Mouse (Mus musculus) neural tube, embryonic 14.5 days (tissue): Measurements from ENCODE around the gene St3gal2. TPM values are rescaled to one million over a fixed set of nuclear protein-coding genes. Genes with fewer than 3 reads are reported as not detected.

Experiments
- ATAC-seq: fragments of 200-750 bp; cut with Nextera tagmentation; 2 replicates; pipeline ENCODE4 v1.8.0; 2017; ENCODE audit warnings: low read depth, mild to moderate bottlenecking, moderate TSS enrichment, moderate library complexity
- H3K27ac ChIP-seq: fragments of 300-500 bp; sonication (generic); 2 replicates; pipeline ENCODE4 v1.5.1; 2014; ENCODE audit warnings: low read depth, mild to moderate bottlenecking, control low read depth, low read length, moderate library complexity, mixed read lengths
- H3K27me3 ChIP-seq: fragments of 300-500 bp; sonication (generic); 2 replicates; pipeline ENCODE4 v1.6.1; 2014; ENCODE audit warnings: low read length; ENCODE audit not compliant: control insufficient read depth, insufficient read depth
- H3K36me3 ChIP-seq: fragments of 300-500 bp; sonication (generic); 2 replicates; pipeline ENCODE4 v1.6.1; 2014; ENCODE audit warnings: low read length, mixed read lengths; ENCODE audit not compliant: control insufficient read depth, insufficient read depth
- H3K4me1 ChIP-seq: fragments of 300-500 bp; sonication (generic); 2 replicates; pipeline ENCODE4 v1.6.1; 2014; ENCODE audit warnings: low read length; ENCODE audit not compliant: control insufficient read depth, insufficient read depth
- H3K4me2 ChIP-seq: fragments of 300-500 bp; sonication (generic); 2 replicates; pipeline ENCODE4 v1.6.1; 2014; ENCODE audit warnings: mild to moderate bottlenecking, low read depth, low read length, control low read depth
- H3K4me3 ChIP-seq: fragments of 300-500 bp; sonication (generic); 2 replicates; pipeline ENCODE4 v1.5.1; 2014; ENCODE audit warnings: low read depth, low read length, control low read depth, mixed read lengths
- H3K9ac ChIP-seq: fragments of 300-500 bp; sonication (generic); replicated peaks from 2 replicates; pipeline ENCODE4 v1.6.1; 2014; ENCODE audit warnings: low read depth, mild to moderate bottlenecking, control low read depth, low read length, mixed read lengths
- H3K9me3 ChIP-seq: fragments of 300-500 bp; sonication (generic); 2 replicates; pipeline ENCODE4 v1.6.1; 2016; ENCODE audit warnings: low read length; ENCODE audit not compliant: control insufficient read depth
- WGBS: fragments of 180-500 bp; shearing (Covaris S2); extraction: QIAGEN DNeasy Blood & Tissue Kit; methylation state at CpG from one replicate; pipeline ENCODE4 v1.1.7; 2014; 5-methylcytosine and 5-hydroxymethylcytosine counted together
- polyA plus RNA-seq: library from polyadenylated mRNA; unstranded; fragments of >200 nt; fragmentation: Nextera tagmentation; extraction: Ambion mirVana; gene quantifications from 2 replicates; pipeline ENCODE4 v1.2.1, GENCODE M21; 2014

Gene St3gal2
- 12.7 and 15.0 TPM in 2 replicates for polyA plus RNA-seq

- peak within 1 kb of the TSS; percentile 73 for H3K4me3 ChIP-seq
- H3K9me3 ChIP-seq, result no peaks in the 10 kb centered on the region
- H3K9ac ChIP-seq, result peak within 1 kb of the TSS; percentile 90
- peak within 1 kb of the TSS; percentile 68 for H3K4me2 ChIP-seq
- peaks cover 16% of the 10 kb centered on the region for H3K4me1 ChIP-seq
- ATAC-seq, result peak; percentile 99
- 0% methylated on average over 18 of the region's 36 CpGs for WGBS
- H3K27ac ChIP-seq, result peak within 1 kb of the TSS; percentile 77
- no peaks in the 10 kb centered on the region for H3K36me3 ChIP-seq
- no peaks in the 10 kb centered on the region for H3K27me3 ChIP-seq
Measured at GRCm38 (mm10) chr8:110919341-110920031, at the start of gene St3gal2. Gene St3gal2 (plus strand): TSS chr8:110919922.

- no peaks in the 10 kb centered on the region for H3K4me1 ChIP-seq
- no peak overlapping the region for H3K4me2 ChIP-seq
- WGBS, result 96% methylated on average over 2 of the region's 2 CpGs
- H3K9me3 ChIP-seq, result no peaks in the 10 kb centered on the region
- no peak overlapping the region for H3K9ac ChIP-seq
- no peak overlapping the region for H3K4me3 ChIP-seq
- ATAC-seq, result no peak
- no peaks in the 10 kb centered on the region for H3K27me3 ChIP-seq
- peaks cover 76% of the 10 kb centered on the region for H3K36me3 ChIP-seq
- H3K27ac ChIP-seq, result no peak overlapping the region
Measured at GRCm38 (mm10) chr8:110870501-110870900, 49.2 kb upstream of the St3gal2 start.

DNA sequence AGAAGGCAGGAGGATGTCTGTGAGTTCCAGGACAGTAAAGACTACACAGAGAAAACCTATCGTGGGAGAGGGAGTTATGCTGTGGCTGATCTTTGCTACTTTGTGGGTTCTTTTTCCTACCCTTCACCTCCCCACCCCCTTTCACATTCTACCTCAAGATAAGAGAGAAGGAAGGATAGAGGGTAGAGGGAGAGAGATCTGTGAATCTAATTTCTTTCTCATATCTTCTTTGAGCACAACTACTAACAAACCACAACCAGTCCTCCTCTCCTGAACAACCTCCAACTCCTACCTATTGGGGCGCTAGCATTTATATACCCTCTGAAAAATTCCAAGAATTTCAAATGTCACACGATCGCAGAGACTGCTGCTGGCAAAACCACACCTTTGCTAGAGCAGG, 41.9 kb upstream of the St3gal2 start:
- Histone ChIP-seq H3K36me3 (peaks cover 73% of the 10 kb centered on the region), H3K4me2 (no peak overlapping the region), H3K4me3 (no peak overlapping the region), H3K27me3 (no peaks in the 10 kb centered on the region), H3K27ac (no peak overlapping the region), H3K9ac (no peak overlapping the region), H3K9me3 (no peaks in the 10 kb centered on the region), H3K4me1 (no peaks in the 10 kb centered on the region)
- ATAC-seq, result no peak
- 89% methylated on average over 4 of the region's 4 CpGs for WGBS

- H3K9me3 ChIP-seq, result no peaks in the 10 kb centered on the region
- H3K27ac ChIP-seq, result no peak overlapping the region
- H3K36me3 ChIP-seq, result peaks cover 59% of the 10 kb centered on the region
- no peaks in the 10 kb centered on the region for H3K4me1 ChIP-seq
- no peak overlapping the region for H3K4me2 ChIP-seq
- H3K4me3 ChIP-seq, result no peak overlapping the region
- H3K27me3 ChIP-seq, result no peaks in the 10 kb centered on the region
- H3K9ac ChIP-seq, result no peak overlapping the region
- no peak for ATAC-seq
- 91% methylated on average over 10 of the region's 10 CpGs for WGBS
Measured at GRCm38 (mm10) chr8:110881741-110882310, 37.9 kb upstream of the St3gal2 start.

- H3K4me2 ChIP-seq, result no peak overlapping the region
- H3K4me1 ChIP-seq, result no peaks in the 10 kb centered on the region
- ATAC-seq, result no peak
- peaks cover 57% of the 10 kb centered on the region for H3K36me3 ChIP-seq
- H3K27ac ChIP-seq, result no peak overlapping the region
- H3K9ac ChIP-seq, result no peak overlapping the region
- no peaks in the 10 kb centered on the region for H3K27me3 ChIP-seq
- H3K4me3 ChIP-seq, result no peak overlapping the region
- 96% methylated on average over 18 of the region's 18 CpGs for WGBS
- H3K9me3 ChIP-seq, result no peaks in the 10 kb centered on the region
Measured at GRCm38 (mm10) chr8:110883824-110884223, 35.9 kb upstream of the St3gal2 start.

GRCm38 (mm10) chr8:110886634-110887033, 33.1 kb upstream of the St3gal2 start:
- WGBS, result 89% methylated on average over 3 of the region's 3 CpGs
- no peaks in the 10 kb centered on the region for H3K27me3 ChIP-seq
- no peaks in the 10 kb centered on the region for H3K9me3 ChIP-seq
- no peak overlapping the region for H3K9ac ChIP-seq
- ATAC-seq, result no peak
- H3K4me3 ChIP-seq, result no peak overlapping the region
- no peak overlapping the region for H3K27ac ChIP-seq
- no peaks in the 10 kb centered on the region for H3K4me1 ChIP-seq
- peaks cover 38% of the 10 kb centered on the region for H3K36me3 ChIP-seq
- H3K4me2 ChIP-seq, result no peak overlapping the region

DNA sequence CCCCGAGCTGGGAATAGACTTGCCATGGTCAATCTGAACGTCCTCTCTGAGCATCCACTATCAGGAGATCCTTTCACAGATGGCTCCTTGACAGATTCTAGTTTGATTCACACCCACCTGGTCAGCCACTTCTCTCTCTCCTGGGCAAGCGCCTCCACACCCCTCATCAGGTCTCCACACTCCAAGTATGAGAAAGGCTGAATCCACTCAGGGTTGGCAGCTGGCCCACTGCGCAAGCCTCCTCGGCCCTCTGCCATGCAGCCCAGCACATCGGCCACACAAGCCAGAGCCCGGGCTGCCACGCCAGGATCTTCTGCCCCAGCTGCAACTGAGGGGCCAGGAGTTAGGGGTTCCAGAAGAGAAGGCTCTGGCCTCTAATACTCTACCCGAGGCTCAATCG, 32.2 kb upstream of the St3gal2 start:
- H3K4me3 ChIP-seq, result no peak overlapping the region
- no peaks in the 10 kb centered on the region for H3K27me3 ChIP-seq
- no peaks in the 10 kb centered on the region for H3K9me3 ChIP-seq
- H3K4me2 ChIP-seq, result no peak overlapping the region
- ATAC-seq, result no peak
- WGBS, result 94% methylated on average over 10 of the region's 10 CpGs
- H3K4me1 ChIP-seq, result no peaks in the 10 kb centered on the region
- H3K9ac ChIP-seq, result no peak overlapping the region
- peaks cover 29% of the 10 kb centered on the region for H3K36me3 ChIP-seq
- no peak overlapping the region for H3K27ac ChIP-seq

DNA sequence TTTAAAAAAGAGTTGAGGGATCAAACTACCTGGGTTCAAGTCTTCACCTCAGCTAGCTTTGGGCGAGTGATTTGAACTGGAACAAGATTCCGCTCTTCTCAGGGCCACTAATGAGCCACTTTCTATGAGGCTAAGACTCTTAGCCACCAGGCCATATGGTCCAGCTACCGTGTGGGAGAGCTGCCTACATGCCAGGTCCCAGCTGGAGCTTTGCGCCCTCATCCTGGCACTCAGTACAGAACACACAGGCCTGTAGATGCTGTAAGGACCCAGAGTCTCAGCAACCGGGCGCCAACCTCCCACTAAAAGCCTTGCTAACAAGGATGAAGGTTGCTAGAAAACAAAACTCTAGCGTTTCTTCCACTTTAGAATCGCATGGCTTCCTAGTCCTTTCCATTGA, 31.3 kb upstream of the St3gal2 start:
- H3K4me3 ChIP-seq, result no peak overlapping the region
- 93% methylated on average over 8 of the region's 8 CpGs for WGBS
- H3K4me1 ChIP-seq, result no peaks in the 10 kb centered on the region
- ATAC-seq, result no peak
- H3K27ac ChIP-seq, result no peak overlapping the region
- no peak overlapping the region for H3K4me2 ChIP-seq
- H3K9ac ChIP-seq, result no peak overlapping the region
- H3K36me3 ChIP-seq, result peaks cover 20% of the 10 kb centered on the region
- H3K9me3 ChIP-seq, result no peaks in the 10 kb centered on the region
- no peaks in the 10 kb centered on the region for H3K27me3 ChIP-seq

GRCm38 (mm10) chr8:110888860-110889259, 30.9 kb upstream of the St3gal2 start:
- ATAC-seq, result no peak
- WGBS, result 92% methylated on average over 16 of the region's 16 CpGs
- Histone ChIP-seq H3K27ac (no peak overlapping the region), H3K4me3 (no peak overlapping the region), H3K36me3 (peaks cover 16% of the 10 kb centered on the region), H3K27me3 (no peaks in the 10 kb centered on the region), H3K4me2 (no peak overlapping the region), H3K9me3 (no peaks in the 10 kb centered on the region), H3K4me1 (no peaks in the 10 kb centered on the region), H3K9ac (no peak overlapping the region)
